Mouse (Mus musculus) embryonic facial prominence, embryonic 15.5 days (tissue): ENCODE data around the gene Alpl. TPM values are rescaled to one million over a fixed set of nuclear protein-coding genes. Genes with fewer than 3 reads are reported as not detected.

Experiments
- ATAC-seq: fragments of 200-750 bp; cut with Nextera tagmentation; 2 replicates; pipeline ENCODE4 v1.8.0; 2017; ENCODE audit warnings: low read depth, moderate TSS enrichment; ENCODE audit not compliant: insufficient number of reproducible peaks, low FRiP score, low TSS enrichment
- H3K27ac ChIP-seq: fragments of 300-500 bp; sonication (generic); replicated peaks from 2 replicates; pipeline ENCODE4 v1.5.1; 2015; ENCODE audit warnings: mild to moderate bottlenecking, inconsistent platforms
- H3K27me3 ChIP-seq: fragments of 300-500 bp; sonication (generic); 2 replicates; pipeline ENCODE4 v1.6.1; 2015; ENCODE audit warnings: inconsistent platforms
- H3K36me3 ChIP-seq: fragments of 300-500 bp; sonication (generic); 2 replicates; pipeline ENCODE4 v1.6.1; 2015; ENCODE audit warnings: mild to moderate bottlenecking, inconsistent platforms
- H3K4me1 ChIP-seq: fragments of 300-500 bp; sonication (generic); 2 replicates; pipeline ENCODE4 v1.6.1; 2015; ENCODE audit warnings: inconsistent platforms
- H3K4me2 ChIP-seq: fragments of 300-500 bp; sonication (generic); replicated peaks from 2 replicates; pipeline ENCODE4 v1.6.1; 2015; ENCODE audit warnings: mild to moderate bottlenecking, inconsistent platforms
- H3K4me3 ChIP-seq: fragments of 300-500 bp; sonication (generic); replicated peaks from 2 replicates; pipeline ENCODE4 v1.5.1; 2015; ENCODE audit warnings: mild to moderate bottlenecking, inconsistent platforms
- H3K9ac ChIP-seq: fragments of 300-500 bp; sonication (generic); 2 replicates; pipeline ENCODE4 v1.6.1; 2015; ENCODE audit warnings: inconsistent platforms
- H3K9me3 ChIP-seq: fragments of 300-500 bp; sonication (generic); replicated peaks from 2 replicates; pipeline ENCODE4 v1.6.1; 2016; ENCODE audit warnings: inconsistent platforms
- WGBS: fragments of 180-500 bp; shearing (Covaris S2); methylation state at CpG from one replicate; pipeline ENCODE4 v1.1.7; 2015; 5-methylcytosine and 5-hydroxymethylcytosine counted together
- polyA plus RNA-seq: library from polyadenylated mRNA; unstranded; fragments of >200 nt; fragmentation: Nextera tagmentation; extraction: Ambion mirVana; gene quantifications from 2 replicates; pipeline ENCODE4 v1.2.1, GENCODE M21; 2015

The Alpl gene
- polyA plus RNA-seq, 1 experiment from 2014 or later = 160 TPM

DNA sequence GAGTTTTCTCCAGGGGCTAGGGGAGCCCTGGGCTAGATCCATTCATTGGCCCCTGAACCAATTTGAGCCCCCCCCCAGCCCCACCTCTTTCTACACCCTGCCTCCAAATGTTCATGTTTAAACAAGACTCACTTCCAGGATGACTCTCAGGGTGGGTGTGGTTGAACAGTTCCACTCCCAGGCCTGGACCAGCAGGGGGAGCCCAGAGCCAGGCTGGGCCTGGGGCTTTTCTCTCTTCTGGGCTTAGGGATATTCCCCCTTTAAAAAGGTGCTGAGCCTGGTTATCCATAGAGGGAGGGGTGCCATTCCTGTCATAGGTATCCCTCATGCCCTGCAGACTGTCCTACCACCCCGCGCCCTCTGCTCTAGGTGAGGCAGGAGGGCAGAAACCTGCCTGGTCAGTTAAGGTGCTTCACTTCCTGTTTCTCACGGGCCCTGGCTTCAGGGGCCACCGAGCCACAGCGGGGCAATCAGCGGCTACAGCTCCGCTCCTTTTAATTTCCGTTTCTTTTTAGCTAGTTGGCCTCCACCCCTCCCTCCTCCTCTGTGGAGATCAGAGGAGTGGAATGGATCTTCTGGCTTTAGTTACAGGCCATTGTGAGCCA is 82.1 kb downstream of the Alpl start:
- H3K4me3 ChIP-seq = no peak overlapping the region
- H3K9me3 ChIP-seq = no peaks in the 10 kb centered on the region
- ATAC-seq = no peak
- no peak overlapping the region for H3K9ac ChIP-seq
- no peaks in the 10 kb centered on the region for H3K27me3 ChIP-seq
- 32% methylated on average over 8 of the region's 8 CpGs for WGBS
- H3K4me2 ChIP-seq = no peak overlapping the region
- H3K4me1 ChIP-seq = peaks cover 10% of the 10 kb centered on the region
- no peaks in the 10 kb centered on the region for H3K36me3 ChIP-seq
- no peak overlapping the region for H3K27ac ChIP-seq

DNA sequence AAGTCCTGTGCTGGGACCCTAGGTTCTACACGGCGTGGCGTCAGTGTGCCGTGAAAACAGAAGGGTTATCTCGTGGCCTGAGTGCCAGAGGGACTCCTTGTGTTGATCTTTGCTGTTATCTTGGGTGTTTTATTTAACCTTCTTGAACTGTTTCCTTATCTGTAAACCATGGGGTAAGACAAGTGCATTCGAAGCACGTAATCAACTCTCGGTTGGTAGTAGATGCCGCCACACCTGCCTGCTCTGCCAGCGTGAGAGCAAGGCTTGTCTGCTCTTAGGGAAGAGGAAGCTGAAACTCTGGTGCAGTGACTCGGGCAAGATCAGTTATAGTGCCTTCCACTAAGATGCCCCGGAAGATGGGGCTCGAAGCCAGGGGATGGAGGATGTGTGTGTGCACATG is 83.2 kb downstream of the Alpl start:
- no peaks in the 10 kb centered on the region for H3K9me3 ChIP-seq
- H3K4me3 ChIP-seq = no peak overlapping the region
- H3K9ac ChIP-seq = no peak overlapping the region
- H3K36me3 ChIP-seq = no peaks in the 10 kb centered on the region
- ATAC-seq = no peak
- 90% methylated on average over 13 of the region's 13 CpGs for WGBS
- no peak overlapping the region for H3K4me2 ChIP-seq
- peaks cover 11% of the 10 kb centered on the region for H3K4me1 ChIP-seq
- H3K27me3 ChIP-seq = no peaks in the 10 kb centered on the region
- no peak overlapping the region for H3K27ac ChIP-seq

DNA sequence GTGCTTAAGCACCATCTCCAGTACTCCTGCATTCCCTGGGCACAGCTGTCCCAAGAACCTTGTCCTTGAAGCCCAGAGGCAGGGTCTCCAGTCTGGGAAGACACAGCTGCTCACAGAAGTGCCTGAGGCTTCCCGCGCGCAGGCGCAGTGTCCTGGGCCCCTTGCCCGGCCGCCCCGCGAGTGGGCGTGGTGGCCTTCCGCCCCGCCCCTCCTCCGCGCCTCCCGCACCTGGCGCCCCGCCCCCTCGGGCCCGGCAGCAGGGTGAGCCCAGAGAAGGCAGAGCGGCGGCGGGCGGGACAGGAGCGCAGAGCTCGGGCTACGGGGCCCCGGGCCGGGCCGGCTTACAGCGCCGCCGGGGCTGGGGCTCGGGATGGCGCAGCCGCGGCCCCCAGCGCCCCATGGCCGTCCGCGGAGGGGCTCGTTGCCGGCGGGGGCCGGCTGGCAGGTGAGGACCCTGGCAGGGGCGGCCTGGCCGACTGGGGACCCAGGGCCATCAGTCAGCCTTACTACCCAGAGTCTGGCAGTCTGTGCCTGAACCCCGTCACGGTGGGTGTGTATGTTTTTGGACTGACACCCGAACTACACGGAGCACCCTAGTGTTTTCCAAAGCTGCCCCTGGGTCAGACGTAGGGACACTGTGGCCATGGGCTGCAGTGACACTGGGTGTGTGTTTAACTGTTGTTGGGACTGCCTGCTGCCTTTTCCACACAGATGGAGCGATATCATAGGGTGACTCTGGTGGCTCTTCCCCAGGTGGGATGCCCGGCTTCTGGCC is 88.8 kb downstream of the Alpl start:
- 0 out of 2 replicates have a peak, but pooled peaks cover 3% of the 10 kb centered on the region for H3K27me3 ChIP-seq
- H3K27ac ChIP-seq = 0 out of 2 replicates have a peak overlapping the region, but pooled peaks have one; percentile 22
- peak overlapping the region; percentile 61 for H3K4me3 ChIP-seq
- H3K9me3 ChIP-seq = no peaks in the 10 kb centered on the region
- H3K36me3 ChIP-seq = no peaks in the 10 kb centered on the region
- peak overlapping the region; percentile 58 for H3K9ac ChIP-seq
- peak overlapping the region; percentile 95 for H3K4me2 ChIP-seq
- ATAC-seq = peak; percentile 84
- 4% methylated on average over 52 of the region's 52 CpGs for WGBS
- H3K4me1 ChIP-seq = peaks cover 28% of the 10 kb centered on the region

DNA sequence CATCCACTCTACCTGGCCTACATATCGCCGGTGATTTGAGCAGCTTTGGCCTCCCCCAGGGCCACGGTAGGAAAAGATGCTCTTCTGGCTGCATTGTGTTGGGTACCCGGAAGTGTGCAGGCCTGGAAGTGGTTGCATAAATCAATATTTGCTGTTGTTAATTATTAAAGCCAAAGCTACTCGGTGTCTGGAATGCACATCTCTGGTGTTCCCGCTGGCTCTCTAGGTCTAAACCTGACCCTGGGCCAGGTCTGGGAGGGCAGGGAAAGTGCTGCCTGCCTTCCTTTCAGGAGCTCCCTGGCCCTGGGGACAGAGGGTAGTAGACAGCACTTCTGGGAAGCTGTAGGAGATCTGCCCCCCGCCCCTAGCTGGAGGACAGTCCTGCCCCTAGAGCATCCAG is 89.7 kb downstream of the Alpl start:
- Histone ChIP-seq H3K9ac (no peak overlapping the region; the same call in 1 of the 2 replicates), H3K4me1 (peaks cover 28% of the 10 kb centered on the region), H3K9me3 (no peaks in the 10 kb centered on the region), H3K36me3 (no peaks in the 10 kb centered on the region), H3K4me3 (no peak overlapping the region), H3K4me2 (peak overlapping the region; percentile 95; the same call in 1 of the 2 replicates), H3K27me3 (0 out of 2 replicates have a peak, but pooled peaks cover 3% of the 10 kb centered on the region), H3K27ac (no peak overlapping the region)
- ATAC-seq = no peak
- WGBS = 61% methylated on average over 7 of the region's 7 CpGs

DNA sequence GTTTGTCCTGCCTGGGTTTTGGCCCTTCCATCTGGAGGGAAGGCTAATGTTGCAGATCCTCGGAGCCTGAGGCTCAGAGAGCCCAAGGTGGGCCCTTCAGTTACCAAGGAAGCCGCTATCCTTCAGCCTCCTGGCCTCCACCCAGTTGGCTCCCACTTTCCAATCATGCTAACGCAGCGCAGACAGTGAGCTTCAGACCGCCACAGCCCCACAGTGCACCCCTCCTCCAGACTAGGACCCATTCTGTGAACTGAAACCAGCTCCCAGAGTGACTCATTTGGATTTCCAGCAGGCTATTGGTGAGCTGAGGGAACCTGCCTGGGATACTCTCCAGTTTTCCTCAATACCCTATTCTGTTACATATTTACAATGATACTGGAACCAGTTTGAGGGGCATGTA is 90.8 kb downstream of the Alpl start:
- Histone ChIP-seq H3K27ac (no peak overlapping the region), H3K9ac (no peak overlapping the region), H3K4me3 (no peak overlapping the region), H3K27me3 (0 out of 2 replicates have a peak, but pooled peaks cover 3% of the 10 kb centered on the region), H3K9me3 (no peaks in the 10 kb centered on the region), H3K4me2 (no peak overlapping the region), H3K36me3 (no peaks in the 10 kb centered on the region), H3K4me1 (peaks cover 34% of the 10 kb centered on the region)
- ATAC-seq = no peak
- WGBS = 68% methylated on average over 5 of the region's 5 CpGs

DNA sequence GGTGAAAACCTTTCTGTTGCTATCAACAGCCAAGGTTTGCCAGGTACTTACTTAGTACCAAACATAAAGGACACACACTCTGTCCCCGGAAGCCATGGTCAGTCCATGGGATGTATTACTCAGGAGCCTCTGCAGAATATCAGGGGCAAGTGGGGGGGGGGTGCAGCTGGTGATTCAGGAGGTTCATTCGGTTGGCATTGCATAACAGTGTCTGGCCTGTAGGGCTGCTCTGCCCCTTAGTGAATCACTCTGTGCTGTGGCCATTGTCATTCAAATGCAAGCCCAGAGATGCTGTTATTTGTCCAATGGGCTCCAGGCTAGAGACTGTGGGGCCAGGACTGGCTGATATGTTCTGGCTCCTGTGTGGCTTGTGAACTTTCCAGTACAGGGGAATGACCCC is 91.6 kb downstream of the Alpl start:
- 73% methylated on average over 2 of the region's 2 CpGs for WGBS
- H3K9ac ChIP-seq = no peak overlapping the region
- peaks cover 34% of the 10 kb centered on the region for H3K4me1 ChIP-seq
- H3K27ac ChIP-seq = no peak overlapping the region
- H3K4me3 ChIP-seq = no peak overlapping the region
- no peaks in the 10 kb centered on the region for H3K36me3 ChIP-seq
- H3K4me2 ChIP-seq = no peak overlapping the region
- 0 out of 2 replicates have a peak, but pooled peaks cover 3% of the 10 kb centered on the region for H3K27me3 ChIP-seq
- ATAC-seq = no peak
- no peaks in the 10 kb centered on the region for H3K9me3 ChIP-seq

DNA sequence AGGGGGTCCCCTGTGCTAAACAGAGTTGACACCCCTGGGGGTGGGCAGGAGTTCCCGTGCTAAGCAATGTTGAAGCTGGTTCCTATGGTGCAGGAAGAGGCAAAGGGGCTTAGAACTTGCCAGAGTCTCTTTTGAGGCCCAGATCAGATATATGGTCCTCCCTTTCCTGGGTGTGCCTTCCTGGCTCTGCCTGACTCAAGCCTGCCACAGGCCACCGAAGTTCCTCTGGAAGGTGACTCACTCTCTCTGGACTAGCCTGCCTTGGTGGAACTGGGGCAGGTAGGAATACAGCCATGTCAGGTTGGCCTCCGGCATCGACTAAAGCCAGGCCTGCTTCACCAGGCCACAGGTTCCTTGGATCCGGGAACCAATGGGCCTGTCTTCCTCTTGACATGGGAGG is 93.1 kb downstream of the Alpl start:
- whole genome bisulfite sequencing = 88% methylated on average over 5 of the region's 5 CpGs
- Histone ChIP-seq H3K9me3 (no peaks in the 10 kb centered on the region), H3K9ac (no peak overlapping the region), H3K36me3 (no peaks in the 10 kb centered on the region), H3K4me2 (no peak overlapping the region), H3K4me3 (no peak overlapping the region), H3K27me3 (0 out of 2 replicates have a peak, but pooled peaks cover 3% of the 10 kb centered on the region), H3K4me1 (peaks cover 31% of the 10 kb centered on the region), H3K27ac (no peak overlapping the region)
- no peak for ATAC-seq

DNA sequence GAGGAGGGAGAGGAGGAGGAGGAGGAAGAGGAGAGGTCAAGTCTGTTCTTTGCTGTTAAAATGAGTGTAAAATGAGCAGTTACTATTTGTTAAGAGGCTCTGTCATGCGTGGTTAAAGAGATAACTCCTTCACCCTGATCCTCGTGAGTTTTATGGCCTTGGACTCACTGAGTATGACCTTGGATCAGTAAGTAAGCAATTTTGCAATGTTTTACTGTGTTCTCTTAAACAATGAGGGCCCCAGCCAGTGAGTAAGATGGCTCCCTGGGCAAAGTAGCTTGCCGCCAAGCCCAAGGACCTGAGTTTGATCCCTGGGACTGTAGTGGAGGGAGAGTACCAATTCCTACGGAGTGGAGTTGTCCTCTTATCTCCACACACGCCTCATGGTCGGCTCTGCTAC is 95.2 kb downstream of the Alpl start:
- no peak for ATAC-seq
- Histone ChIP-seq H3K9ac (no peak overlapping the region), H3K4me1 (peaks cover 25% of the 10 kb centered on the region), H3K9me3 (no peaks in the 10 kb centered on the region), H3K4me3 (no peak overlapping the region), H3K4me2 (no peak overlapping the region), H3K27me3 (no peaks in the 10 kb centered on the region), H3K36me3 (no peaks in the 10 kb centered on the region), H3K27ac (no peak overlapping the region)
- 56% methylated on average over 6 of the region's 6 CpGs for WGBS

DNA sequence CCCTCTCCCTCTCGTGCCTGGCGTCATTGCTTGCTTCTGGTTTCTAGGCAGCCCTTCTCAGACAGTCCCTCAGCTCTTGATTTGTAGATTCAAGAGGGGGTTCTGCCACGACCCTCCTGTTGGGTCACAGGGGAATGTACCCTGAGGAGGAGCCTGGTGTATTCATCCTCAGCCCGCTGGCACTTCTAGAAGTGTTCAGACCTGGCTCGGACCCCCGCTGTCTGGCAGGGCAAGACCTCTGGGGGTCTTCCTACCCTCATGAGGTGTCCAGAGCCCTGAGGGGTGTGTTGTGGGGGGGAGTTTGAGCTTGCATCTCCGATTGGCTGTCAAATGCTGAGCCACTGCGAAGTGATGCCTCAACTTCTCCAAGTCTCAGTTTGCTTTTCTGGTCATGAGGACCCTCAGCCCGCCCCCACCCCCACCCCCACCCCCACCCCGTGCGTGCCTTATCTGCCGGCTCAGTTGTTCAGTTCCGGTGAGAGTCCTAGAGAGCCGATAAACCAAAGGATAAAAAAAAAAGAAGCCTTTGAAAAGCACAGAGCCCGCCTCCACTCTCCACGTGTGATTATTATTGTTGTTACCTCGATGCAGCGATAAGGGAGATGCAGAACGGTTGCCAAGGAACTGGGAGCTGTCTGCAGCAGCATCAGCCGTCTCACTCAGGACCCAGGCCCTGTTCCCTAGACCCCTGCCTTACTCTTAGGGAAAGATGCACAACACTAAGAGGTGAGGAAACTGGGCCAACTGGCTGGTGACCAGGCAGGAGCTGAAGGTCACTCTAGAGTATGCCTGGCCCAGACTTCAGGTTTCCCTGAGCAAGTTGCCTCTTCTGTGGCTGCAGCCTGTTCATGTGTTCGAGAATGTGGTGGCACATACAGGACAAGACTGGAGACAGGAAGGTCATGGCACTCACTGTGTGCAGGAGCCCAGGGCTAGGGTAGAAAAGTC is 96.6 kb downstream of the Alpl start:
- H3K4me1 ChIP-seq = peaks cover 32% of the 10 kb centered on the region
- no peaks in the 10 kb centered on the region for H3K9me3 ChIP-seq
- no peak overlapping the region for H3K27ac ChIP-seq
- WGBS = 60% methylated on average over 21 of the region's 21 CpGs
- ATAC-seq = no peak
- no peak overlapping the region for H3K4me3 ChIP-seq
- H3K36me3 ChIP-seq = no peaks in the 10 kb centered on the region
- no peaks in the 10 kb centered on the region for H3K27me3 ChIP-seq
- no peak overlapping the region for H3K9ac ChIP-seq
- no peak overlapping the region for H3K4me2 ChIP-seq

DNA sequence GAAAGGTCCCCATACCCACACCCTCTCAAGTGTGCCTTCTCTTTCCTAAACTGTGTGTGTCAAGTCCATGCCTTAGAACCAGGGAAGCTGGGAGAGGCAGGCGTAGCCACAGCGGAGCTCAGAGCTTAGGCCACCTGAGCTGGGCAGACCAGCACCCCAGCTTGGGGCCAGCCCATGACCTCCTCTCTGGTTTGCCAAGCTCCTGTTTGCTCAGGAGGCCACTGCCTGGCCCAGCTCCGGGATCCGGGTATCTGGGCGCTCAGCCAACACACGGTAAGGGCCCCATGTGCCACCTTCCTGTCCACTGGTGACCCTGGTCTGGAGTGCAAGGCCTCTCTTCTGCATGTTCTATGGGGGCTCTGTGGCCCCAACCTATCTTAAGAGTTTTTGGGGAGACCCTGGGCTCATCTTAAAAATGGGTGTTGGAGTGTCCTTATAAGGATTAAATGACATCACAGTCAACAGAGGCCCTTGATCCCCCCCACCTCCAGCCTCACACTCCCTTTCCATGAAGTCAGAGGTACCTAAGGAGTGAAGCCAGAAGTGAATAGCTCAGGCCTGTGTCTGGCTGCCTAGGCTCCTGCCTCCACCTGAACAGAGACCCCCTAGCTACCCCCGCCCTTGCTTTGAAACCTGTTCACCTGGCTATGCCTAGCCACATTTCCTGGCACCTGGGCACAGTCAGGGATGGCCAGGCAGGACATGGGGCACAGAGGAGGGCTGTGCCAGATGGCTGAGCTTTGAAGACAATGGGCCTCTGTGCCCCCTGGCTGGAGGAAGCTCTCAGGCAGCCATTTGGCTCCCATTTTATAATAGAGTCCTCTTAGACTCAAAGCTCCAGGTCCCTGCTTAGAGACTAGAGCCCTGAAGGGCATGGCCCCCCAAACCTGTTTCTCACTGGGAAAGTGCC is 97.9 kb downstream of the Alpl start:
- Histone ChIP-seq H3K4me3 (no peak overlapping the region), H3K27me3 (no peaks in the 10 kb centered on the region), H3K9me3 (no peaks in the 10 kb centered on the region), H3K4me2 (no peak overlapping the region), H3K4me1 (peaks cover 32% of the 10 kb centered on the region), H3K27ac (no peak overlapping the region), H3K9ac (no peak overlapping the region), H3K36me3 (no peaks in the 10 kb centered on the region)
- no peak for ATAC-seq
- WGBS = 77% methylated on average over 7 of the region's 7 CpGs
